Mouse (Mus musculus): ENCODE data around the gene Nme1. TPM values are rescaled to one million over a fixed set of nuclear protein-coding genes. Genes with fewer than 3 reads are reported as not detected.

Nme1 gene
- polyA plus RNA-seq, 1 experiment from 2014 or later, result 113 TPM

- H3K36me3 ChIP-seq, result peaks cover 60% of the 10 kb centered on the region
- H3K27me3 ChIP-seq, result no peaks in the 10 kb centered on the region
- no peak overlapping the region for H3K4me2 ChIP-seq
- H3K27ac ChIP-seq, result no peak overlapping the region
- H3K9ac ChIP-seq, result no peak overlapping the region
- no peak overlapping the region for H3K4me3 ChIP-seq
- no peak for ATAC-seq (ENCODE audit: insufficient number of reproducible peaks, low FRiP score, low TSS enrichment, low read depth)
- H3K4me1 ChIP-seq, result no peaks in the 10 kb centered on the region
- H3K9me3 ChIP-seq, result no peaks in the 10 kb centered on the region
- 63% methylated on average over 3 of the region's 3 CpGs for WGBS
These were observed 56.7 kb downstream of the Nme1 start for GRCm38 (mm10) chr11:93911603-93912002.

- H3K4me1 ChIP-seq, result no peaks in the 10 kb centered on the region
- H3K4me2 ChIP-seq, result no peak overlapping the region
- H3K9me3 ChIP-seq, result no peaks in the 10 kb centered on the region
- 82% methylated on average over 9 of the region's 9 CpGs for WGBS
- ATAC-seq (ENCODE audit: insufficient number of reproducible peaks, low FRiP score, low TSS enrichment, low read depth), result no peak
- no peak overlapping the region for H3K9ac ChIP-seq
- no peak overlapping the region for H3K4me3 ChIP-seq
- H3K27ac ChIP-seq, result no peak overlapping the region
- peaks cover 57% of the 10 kb centered on the region for H3K36me3 ChIP-seq
- H3K27me3 ChIP-seq, result no peaks in the 10 kb centered on the region
These were observed 59.5 kb downstream of the Nme1 start for GRCm38 (mm10) chr11:93908829-93909228.

DNA sequence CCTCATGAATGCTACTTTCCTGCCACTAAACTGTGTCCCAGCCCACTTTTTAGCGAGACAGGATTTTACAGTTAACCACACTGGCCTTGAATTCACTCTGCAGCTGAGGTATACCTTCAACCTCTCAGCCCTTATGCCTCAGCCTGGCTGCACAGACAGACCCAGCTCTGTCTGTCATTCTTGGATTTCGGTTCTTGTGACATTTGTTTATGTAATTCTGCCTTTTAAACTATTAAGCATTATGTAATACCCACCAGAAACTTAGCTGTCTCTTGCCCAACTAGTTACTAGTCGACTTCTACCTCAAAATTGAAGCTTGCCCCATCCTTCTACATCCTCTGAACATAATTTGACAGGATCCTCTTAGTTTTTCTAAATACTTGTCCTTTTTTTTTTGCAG lies 60.5 kb downstream of the Nme1 start:
- peaks cover 52% of the 10 kb centered on the region for H3K36me3 ChIP-seq
- WGBS, result 81% methylated on average over 3 of the region's 3 CpGs
- ATAC-seq (ENCODE audit: insufficient number of reproducible peaks, low FRiP score, low TSS enrichment, low read depth), result no peak
- no peak overlapping the region for H3K4me2 ChIP-seq
- no peaks in the 10 kb centered on the region for H3K27me3 ChIP-seq
- no peak overlapping the region for H3K9ac ChIP-seq
- H3K27ac ChIP-seq, result no peak overlapping the region
- no peak overlapping the region for H3K4me3 ChIP-seq
- no peaks in the 10 kb centered on the region for H3K4me1 ChIP-seq
- no peaks in the 10 kb centered on the region for H3K9me3 ChIP-seq

Other genes starting within 250 kb of the Nme1 start
- 21.6 and 24.3 TPM in 2 replicates for gene Utp18, start 82.8 kb downstream of the Nme1 start, polyA plus RNA-seq (2015; fragmentation: Nextera tagmentation; extraction: Ambion mirVana)
- gene Mbtd1, start 82.7 kb downstream of the Nme1 start, polyA plus RNA-seq (2015; fragmentation: Nextera tagmentation; extraction: Ambion mirVana), result 20.3 and 32.4 TPM in 2 replicates
- 322 and 365 TPM in 2 replicates for gene Nme2, start 12.3 kb downstream of the Nme1 start, polyA plus RNA-seq (2015; fragmentation: Nextera tagmentation; extraction: Ambion mirVana)
- 341 and 347 TPM in 2 replicates for gene Gm20390, start 228 bp downstream of the Nme1 start, polyA plus RNA-seq (2015; fragmentation: Nextera tagmentation; extraction: Ambion mirVana)
- gene Spag9, start 27.6 kb upstream of the Nme1 start, polyA plus RNA-seq (2015; fragmentation: Nextera tagmentation; extraction: Ambion mirVana), result 39.4 and 44.0 TPM in 2 replicates
- 43.1 and 47.6 TPM in 2 replicates for gene Tob1, start 242.9 kb upstream of the Nme1 start, polyA plus RNA-seq (2015; fragmentation: Nextera tagmentation; extraction: Ambion mirVana)